Mouse (Mus musculus): ENCODE data around the gene Igfbp1.

GRCm38 (mm10) chr11:7198006-7198405, 424 bp downstream of the Igfbp1 start:
- TF ChIP-seq CTCF (IDR thresholded peaks at IDR 0.05; ENCODE audit: low read depth, low read length) (0 out of 2 replicates have a peak, but pooled peaks have one; percentile 13), POLR2A (IDR thresholded peaks at IDR 0.05; ENCODE audit: extremely low read depth, insufficient read depth, low read length) (0 out of 2 replicates have a peak, but pooled peaks have one; percentile 40)

Data from liver, adult 2 months (tissue).